Mouse (Mus musculus) forebrain, embryonic 14.5 days (tissue): ENCODE results near the gene Whamm. TPM values are rescaled to one million over a fixed set of nuclear protein-coding genes. Genes with fewer than 3 reads are reported as not detected.

ENCODE experiments used
- ATAC-seq: fragments of 200-750 bp; cut with Nextera tagmentation; 2 replicates; pipeline ENCODE4 v1.8.0; 2017; ENCODE audit warnings: mild to moderate bottlenecking, moderate library complexity
- DNase-seq: peaks from one replicate; pipeline ENCODE4 v3.0.0-alpha.2; 2015; ENCODE audit warnings: low spot score
- H3K27ac ChIP-seq: fragments of 300-500 bp; sonication (generic); 2 replicates; pipeline ENCODE4 v1.5.1; 2014; ENCODE audit warnings: low read depth, mild to moderate bottlenecking, control low read depth, low read length, moderate library complexity
- H3K27me3 ChIP-seq: fragments of 300-500 bp; sonication (generic); replicated peaks from 2 replicates; pipeline ENCODE4 v1.6.1; 2014; ENCODE audit warnings: low read length, control low read depth, mixed read lengths; ENCODE audit not compliant: control insufficient read depth, insufficient read depth
- H3K36me3 ChIP-seq: fragments of 300-500 bp; sonication (generic); 2 replicates; pipeline ENCODE4 v1.6.1; 2014; ENCODE audit warnings: low read length, control low read depth; ENCODE audit not compliant: control insufficient read depth, insufficient read depth
- H3K4me1 ChIP-seq: fragments of 300-500 bp; sonication (generic); 2 replicates; pipeline ENCODE4 v1.6.1; 2014; ENCODE audit warnings: antibody characterized with exemption, low read length, control low read depth; ENCODE audit not compliant: control insufficient read depth, insufficient read depth
- H3K4me2 ChIP-seq: fragments of 300-500 bp; sonication (generic); 2 replicates; pipeline ENCODE4 v1.6.1; 2014; ENCODE audit warnings: mild to moderate bottlenecking, control low read depth, low read length
- H3K4me3 ChIP-seq: fragments of 300-500 bp; sonication (generic); 2 replicates; pipeline ENCODE4 v1.5.1; 2014; ENCODE audit warnings: low read depth, low read length, control low read depth
- H3K9ac ChIP-seq: fragments of 300-500 bp; sonication (generic); 2 replicates; pipeline ENCODE4 v1.6.1; 2014; ENCODE audit warnings: mild to moderate bottlenecking, low read length, control low read depth, moderate library complexity
- H3K9me3 ChIP-seq: fragments of 300-500 bp; sonication (generic); replicated peaks from 2 replicates; pipeline ENCODE4 v1.6.1; 2016; ENCODE audit warnings: low read length, control low read depth, mixed read lengths; ENCODE audit not compliant: control insufficient read depth
- whole genome bisulfite sequencing: fragments of 180-500 bp; shearing (Covaris S2); extraction: QIAGEN DNeasy Blood & Tissue Kit; methylation state at CpG from one replicate; pipeline ENCODE4 v1.1.7; 2014; 5-methylcytosine and 5-hydroxymethylcytosine counted together
- polyA plus RNA-seq: library from polyadenylated mRNA; unstranded; fragments of >200 nt; fragmentation: Nextera tagmentation; extraction: Ambion mirVana; gene quantifications from 2 replicates; pipeline ENCODE4 v1.2.1, GENCODE M21; 2014

The Whamm gene
- polyA plus RNA-seq, 1 experiment from 2014 or later, result 4.7 TPM

- Histone ChIP-seq H3K27me3 (no peaks in the 10 kb centered on the region), H3K27ac (no peak overlapping the region), H3K36me3 (peaks cover 71% of the 10 kb centered on the region), H3K4me3 (no peak overlapping the region), H3K4me1 (no peaks in the 10 kb centered on the region), H3K4me2 (no peak overlapping the region), H3K9ac (no peak overlapping the region), H3K9me3 (no peaks in the 10 kb centered on the region)
- ATAC-seq (no peak), DNase-seq (no peak)
- WGBS, result 89% methylated on average over 6 of the region's 6 CpGs
Measured at GRCm38 (mm10) chr7:81596086-81596485, 25.0 kb downstream of the Whamm start.

- 96% methylated on average over 1 of the region's 1 CpGs for WGBS
- ATAC-seq, result no peak
Measured at GRCm38 (mm10) chr7:81597660-81598059, 26.6 kb downstream of the Whamm start.

GRCm38 (mm10) chr7:81599379-81600280 is 28.6 kb downstream of the Whamm start:
- ATAC-seq, result no peak
- Histone ChIP-seq H3K27me3 (no peaks in the 10 kb centered on the region), H3K9me3 (no peaks in the 10 kb centered on the region), H3K4me2 (no peak overlapping the region), H3K9ac (no peak overlapping the region), H3K4me3 (no peak overlapping the region), H3K36me3 (peaks cover 37% of the 10 kb centered on the region), H3K27ac (no peak overlapping the region), H3K4me1 (no peaks in the 10 kb centered on the region)
- DNase-seq, result no peak
- 79% methylated on average over 8 of the region's 8 CpGs for WGBS

More at GRCm38 (mm10) chr7:81597660-81598059, 26.6 kb downstream of the Whamm start:
- H3K9me3 ChIP-seq, result no peaks in the 10 kb centered on the region
- no peaks in the 10 kb centered on the region for H3K4me1 ChIP-seq
- no peak overlapping the region for H3K9ac ChIP-seq
- no peak overlapping the region for H3K4me2 ChIP-seq
- H3K27ac ChIP-seq, result no peak overlapping the region
- H3K27me3 ChIP-seq, result no peaks in the 10 kb centered on the region
- no peak overlapping the region for H3K4me3 ChIP-seq
- peaks cover 56% of the 10 kb centered on the region for H3K36me3 ChIP-seq
- peak; percentile 19 for DNase-seq

- WGBS, result 80% methylated on average over 5 of the region's 5 CpGs
Measured at GRCm38 (mm10) chr7:81604991-81605390, 33.9 kb downstream of the Whamm start.

GRCm38 (mm10) chr7:81605489-81605888 is 34.4 kb downstream of the Whamm start:
- no peak for DNase-seq
- no peak for ATAC-seq
- H3K4me1 ChIP-seq, result no peaks in the 10 kb centered on the region
- no peak overlapping the region for H3K4me3 ChIP-seq
- no peak overlapping the region for H3K9ac ChIP-seq
- H3K9me3 ChIP-seq, result no peaks in the 10 kb centered on the region
- no peak overlapping the region for H3K4me2 ChIP-seq
- H3K27ac ChIP-seq, result no peak overlapping the region
- 84% methylated on average over 4 of the region's 4 CpGs for WGBS
- H3K27me3 ChIP-seq, result no peaks in the 10 kb centered on the region
- H3K36me3 ChIP-seq, result no peaks in the 10 kb centered on the region

More at GRCm38 (mm10) chr7:81604991-81605390, 33.9 kb downstream of the Whamm start:
- Histone ChIP-seq H3K4me2 (no peak overlapping the region), H3K9me3 (no peaks in the 10 kb centered on the region), H3K36me3 (no peaks in the 10 kb centered on the region), H3K9ac (no peak overlapping the region), H3K4me3 (no peak overlapping the region), H3K27ac (no peak overlapping the region), H3K27me3 (no peaks in the 10 kb centered on the region), H3K4me1 (no peaks in the 10 kb centered on the region)
- DNase-seq (no peak), ATAC-seq (no peak)

- no peak overlapping the region for H3K9ac ChIP-seq
- no peaks in the 10 kb centered on the region for H3K4me1 ChIP-seq
- WGBS, result 67% methylated on average over 5 of the region's 5 CpGs
- H3K4me2 ChIP-seq, result no peak overlapping the region
- H3K27me3 ChIP-seq, result no peaks in the 10 kb centered on the region
- DNase-seq (no peak), ATAC-seq (no peak)
- H3K9me3 ChIP-seq, result no peaks in the 10 kb centered on the region
- no peak overlapping the region for H3K27ac ChIP-seq
- H3K4me3 ChIP-seq, result no peak overlapping the region
- H3K36me3 ChIP-seq, result no peaks in the 10 kb centered on the region
Measured at GRCm38 (mm10) chr7:81606452-81606851, 35.4 kb downstream of the Whamm start.

GRCm38 (mm10) chr7:81610125-81610524 is 39.1 kb downstream of the Whamm start:
- no peaks in the 10 kb centered on the region for H3K27me3 ChIP-seq
- H3K36me3 ChIP-seq, result 0 out of 2 replicates have a peak, but pooled peaks cover 3% of the 10 kb centered on the region
- no peak overlapping the region for H3K4me2 ChIP-seq
- no peak overlapping the region for H3K27ac ChIP-seq
- no peaks in the 10 kb centered on the region for H3K9me3 ChIP-seq
- no peaks in the 10 kb centered on the region for H3K4me1 ChIP-seq
- peak; percentile 23 for DNase-seq
- no peak overlapping the region for H3K9ac ChIP-seq
- 61% methylated on average over 18 of the region's 18 CpGs for WGBS
- H3K4me3 ChIP-seq, result no peak overlapping the region
- ATAC-seq, result no peak

- no peaks in the 10 kb centered on the region for H3K27me3 ChIP-seq
- no peak overlapping the region for H3K4me3 ChIP-seq
- DNase-seq (no peak), ATAC-seq (no peak)
- no peak overlapping the region for H3K9ac ChIP-seq
- H3K4me2 ChIP-seq, result no peak overlapping the region
- H3K36me3 ChIP-seq, result 0 out of 2 replicates have a peak, but pooled peaks cover 3% of the 10 kb centered on the region
- 88% methylated on average over 13 of the region's 13 CpGs for WGBS
- no peaks in the 10 kb centered on the region for H3K4me1 ChIP-seq
- no peak overlapping the region for H3K27ac ChIP-seq
- no peaks in the 10 kb centered on the region for H3K9me3 ChIP-seq
Measured at GRCm38 (mm10) chr7:81612856-81613635, 42.0 kb downstream of the Whamm start.
